Mouse (Mus musculus): ENCODE measurements around the gene Susd1.

The Susd1 gene

GRCm38 (mm10) chr4:59437990-59438854 is at the start of gene Susd1:
TSS of gene Susd1 (minus strand) at chr4:59438633.
- no peak for DNase-seq (ENCODE audit: low read depth)

GRCm38 (mm10) chr4:59471306-59471705 is 32.9 kb upstream of the Susd1 start:
- no peak for DNase-seq (ENCODE audit: low read depth)

GRCm38 (mm10) chr4:59465449-59465848 is 27.0 kb upstream of the Susd1 start:
- DNase-seq (ENCODE audit: low read depth): no peak

- no peak for DNase-seq (ENCODE audit: low read depth)
These were observed 26.2 kb upstream of the Susd1 start for GRCm38 (mm10) chr4:59464661-59465060.

GRCm38 (mm10) chr4:59462494-59462893 is 24.1 kb upstream of the Susd1 start:
- DNase-seq (ENCODE audit: low read depth): no peak

- no peak for DNase-seq (ENCODE audit: low read depth)
These were observed 22.8 kb upstream of the Susd1 start for GRCm38 (mm10) chr4:59461116-59461727.

GRCm38 (mm10) chr4:59459216-59459955 is 21.0 kb upstream of the Susd1 start:
- no peak for DNase-seq (ENCODE audit: low read depth)

GRCm38 (mm10) chr4:59457941-59458340 is 19.5 kb upstream of the Susd1 start:
- peak; percentile 73 for DNase-seq (ENCODE audit: low read depth)

GRCm38 (mm10) chr4:59457091-59457490 is 18.7 kb upstream of the Susd1 start:
- no peak for DNase-seq (ENCODE audit: low read depth)

GRCm38 (mm10) chr4:59455465-59455864 is 17.0 kb upstream of the Susd1 start:
- no peak for DNase-seq (ENCODE audit: low read depth)

GRCm38 (mm10) chr4:59454046-59454445 is 15.6 kb upstream of the Susd1 start:
- peak; percentile 60 for DNase-seq (ENCODE audit: low read depth)

GRCm38 (mm10) chr4:59452503-59452933 is 14.1 kb upstream of the Susd1 start:
- peak; percentile 71 for DNase-seq (ENCODE audit: low read depth)

GRCm38 (mm10) chr4:59450906-59451305 is 12.5 kb upstream of the Susd1 start:
- DNase-seq (ENCODE audit: low read depth): no peak

- DNase-seq (ENCODE audit: low read depth): no peak
These were observed 11.9 kb upstream of the Susd1 start for GRCm38 (mm10) chr4:59450234-59450854.

GRCm38 (mm10) chr4:59447296-59447695 is 8.9 kb upstream of the Susd1 start:
- DNase-seq (ENCODE audit: low read depth): no peak

- DNase-seq (ENCODE audit: low read depth): no peak
These were observed 7.1 kb upstream of the Susd1 start for GRCm38 (mm10) chr4:59445516-59445915.

- no peak for DNase-seq (ENCODE audit: low read depth)
These were observed 6.6 kb upstream of the Susd1 start for GRCm38 (mm10) chr4:59444994-59445393.

GRCm38 (mm10) chr4:59444085-59444484 is 5.7 kb upstream of the Susd1 start:
- DNase-seq (ENCODE audit: low read depth): no peak

GRCm38 (mm10) chr4:59441265-59441664 is 2.8 kb upstream of the Susd1 start:
- no peak for DNase-seq (ENCODE audit: low read depth)

GRCm38 (mm10) chr4:59439960-59440359 is 1.5 kb upstream of the Susd1 start:
- peak; percentile 29 for DNase-seq (ENCODE audit: low read depth)

GRCm38 (mm10) chr4:59439041-59439440 is 608 bp upstream of the Susd1 start:
- DNase-seq (ENCODE audit: low read depth): no peak

- DNase-seq (ENCODE audit: low read depth): no peak
These were observed 2.5 kb downstream of the Susd1 start for GRCm38 (mm10) chr4:59435951-59436350.

All from NIH3T3 (cell line).